Mouse (Mus musculus) limb, embryonic 13.5 days (tissue): ENCODE results near the gene Cand2. TPM values are rescaled to one million over a fixed set of nuclear protein-coding genes. Genes with fewer than 3 reads are reported as not detected.
"Not testable (repeated sequence)": the region's sequence is repeated elsewhere in the genome, so short reads cannot be mapped to it uniquely, and the experiment has no call there.

ENCODE experiments used
- ATAC-seq: fragments of 200-750 bp; cut with Nextera tagmentation; 2 replicates; pipeline ENCODE4 v1.8.0; 2017; ENCODE audit warnings: low read depth, moderate number of reproducible peaks, moderate TSS enrichment; ENCODE audit not compliant: low FRiP score
- H3K27ac ChIP-seq: fragments of 300-500 bp; sonication (generic); 2 replicates; pipeline ENCODE4 v1.5.1; 2015; ENCODE audit warnings: inconsistent platforms, mild to moderate bottlenecking, moderate library complexity
- H3K27me3 ChIP-seq: fragments of 300-500 bp; sonication (generic); 2 replicates; pipeline ENCODE4 v1.6.1; 2015; ENCODE audit warnings: mild to moderate bottlenecking, inconsistent platforms
- H3K36me3 ChIP-seq: fragments of 300-500 bp; sonication (generic); 2 replicates; pipeline ENCODE4 v1.6.1; 2015; ENCODE audit warnings: inconsistent platforms, mild to moderate bottlenecking, moderate library complexity
- H3K4me1 ChIP-seq: fragments of 300-500 bp; sonication (generic); 2 replicates; pipeline ENCODE4 v1.6.1; 2015; ENCODE audit warnings: inconsistent platforms
- H3K4me2 ChIP-seq: fragments of 300-500 bp; sonication (generic); replicated peaks from 2 replicates; pipeline ENCODE4 v1.6.1; 2015; ENCODE audit warnings: inconsistent platforms, mild to moderate bottlenecking, moderate library complexity
- H3K4me3 ChIP-seq: fragments of 300-500 bp; sonication (generic); 2 replicates; pipeline ENCODE4 v1.5.1; 2015; ENCODE audit warnings: moderate library complexity, mild to moderate bottlenecking, inconsistent platforms
- H3K9ac ChIP-seq: fragments of 300-500 bp; sonication (generic); 2 replicates; pipeline ENCODE4 v1.6.1; 2015; ENCODE audit warnings: mild to moderate bottlenecking, inconsistent platforms
- H3K9me3 ChIP-seq: fragments of 300-500 bp; sonication (generic); 2 replicates; pipeline ENCODE4 v1.6.1; 2016; ENCODE audit warnings: inconsistent platforms
- WGBS: fragments of 180-500 bp; shearing (Covaris S2); methylation state at CpG from one replicate; pipeline ENCODE4 v1.1.7; 2015; 5-methylcytosine and 5-hydroxymethylcytosine counted together
- polyA plus RNA-seq: library from polyadenylated mRNA; unstranded; fragments of >200 nt; fragmentation: Nextera tagmentation; extraction: Ambion mirVana; gene quantifications from 2 replicates; pipeline ENCODE4 v1.2.1, GENCODE M21; 2015

Gene Cand2
- polyA plus RNA-seq, 1 experiment from 2014 or later: 56.8 TPM

DNA sequence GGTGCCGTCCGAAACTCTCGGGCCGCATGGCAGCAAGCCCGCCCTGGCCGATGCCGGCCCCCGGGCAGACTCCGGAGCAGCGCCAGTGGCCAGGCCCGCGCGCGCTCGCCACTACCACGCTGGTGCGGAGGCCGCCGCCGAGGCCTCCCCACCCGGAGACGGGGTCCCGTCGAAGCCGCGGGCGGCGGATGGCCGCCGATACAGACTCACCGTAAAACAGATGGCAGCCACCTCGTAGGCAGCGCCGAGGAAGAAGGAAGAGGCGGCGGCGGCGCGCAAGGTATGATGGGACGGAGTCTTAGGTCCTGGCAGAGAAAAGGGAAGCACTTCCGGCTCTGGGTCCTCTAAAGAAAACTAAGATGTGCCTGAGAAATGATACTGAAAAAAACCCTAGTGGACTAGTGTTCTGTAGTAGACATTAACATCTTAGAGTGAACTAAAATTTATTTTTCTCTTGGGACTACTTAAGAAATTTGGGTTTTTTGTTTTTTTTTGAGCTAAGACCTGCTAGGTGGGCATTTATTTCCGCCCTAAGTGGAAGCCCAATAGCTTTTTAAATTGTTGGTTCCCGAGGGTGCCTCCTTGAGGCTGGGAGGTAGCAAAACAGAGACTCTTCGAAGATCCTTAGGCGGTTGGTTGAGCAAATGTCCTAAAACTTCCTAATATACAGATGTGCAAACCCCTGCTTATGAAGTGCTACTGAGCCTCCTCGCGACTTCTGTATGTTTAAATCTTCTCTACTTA lies 34.3 kb downstream of the Cand2 start, which contains the start of gene Rpl32:
Gene Rpl32 (minus strand): TSS at position 260 of the 744 bp plus-strand sequence.
- peaks cover 39% of the 10 kb centered on the region for H3K36me3 ChIP-seq

DNA sequence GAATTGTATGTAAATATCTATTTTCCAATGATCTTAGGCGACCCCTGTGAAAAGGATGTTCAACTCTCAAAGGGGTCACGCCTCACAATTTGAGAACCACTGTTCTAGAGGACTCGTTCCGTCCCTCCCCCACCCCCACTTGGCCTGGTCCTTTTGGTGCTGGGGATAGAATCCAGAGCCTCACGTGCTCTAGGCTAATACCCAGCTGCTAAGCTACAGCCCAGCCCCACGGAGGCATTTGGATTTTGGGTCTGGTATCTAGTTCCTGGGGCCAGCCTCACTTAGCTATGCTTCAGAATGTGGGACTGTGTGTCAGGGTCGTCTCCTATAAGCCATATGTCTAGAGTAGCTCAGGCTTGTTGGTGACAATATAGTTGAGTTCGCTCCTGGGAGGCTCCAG lies 37.3 kb downstream of the Cand2 start:
- Histone ChIP-seq H3K4me2 (no peak overlapping the region), H3K4me1 (peaks cover 13% of the 10 kb centered on the region), H3K27me3 (no peaks in the 10 kb centered on the region), H3K9ac (no peak overlapping the region), H3K36me3 (peaks cover 10% of the 10 kb centered on the region), H3K27ac (no peak overlapping the region), H3K9me3 (no peaks in the 10 kb centered on the region), H3K4me3 (no peak overlapping the region)
- 68% methylated on average over 8 of the region's 8 CpGs for WGBS
- ATAC-seq: no peak

More for the DNA sequence above, 34.3 kb downstream of the Cand2 start, which contains the start of gene Rpl32:
- Histone ChIP-seq H3K27ac (peak within 1 kb of the TSS; percentile 97), H3K4me1 (peaks cover 20% of the 10 kb centered on the region), H3K27me3 (no peaks in the 10 kb centered on the region), H3K9ac (peak within 1 kb of the TSS; percentile 99), H3K4me3 (peak within 1 kb of the TSS; percentile 100), H3K9me3 (no peaks in the 10 kb centered on the region), H3K4me2 (peak within 1 kb of the TSS; percentile 96)
- ATAC-seq: peak; percentile 86
- whole genome bisulfite sequencing: under 1% methylated on average over 47 of the region's 47 CpGs

DNA sequence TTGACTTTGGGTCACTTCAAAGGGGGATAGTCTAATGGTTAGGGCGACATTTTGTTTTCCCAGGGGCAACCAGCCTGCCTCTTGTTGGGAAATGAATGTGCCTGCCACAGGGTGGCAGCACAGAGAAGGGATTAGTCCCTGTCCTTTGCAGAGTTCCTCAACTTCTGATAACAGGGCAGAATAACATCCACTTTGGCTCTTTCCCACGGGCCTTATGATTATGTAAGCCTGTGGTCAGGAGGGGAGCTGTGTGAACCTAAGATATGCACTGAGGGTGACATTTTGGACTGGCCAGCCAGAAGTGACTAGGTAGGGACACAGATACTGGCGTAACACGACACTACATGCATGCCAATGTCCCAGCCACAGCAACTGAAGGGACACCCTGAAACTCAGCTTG lies 39.8 kb downstream of the Cand2 start:
- Histone ChIP-seq H3K9ac (0 out of 2 replicates have a peak overlapping the region, but pooled peaks have one; percentile 32), H3K4me2 (no peak overlapping the region), H3K27me3 (no peaks in the 10 kb centered on the region), H3K27ac (no peak overlapping the region), H3K36me3 (no peaks in the 10 kb centered on the region), H3K4me1 (0 out of 2 replicates have a peak, but pooled peaks cover 3% of the 10 kb centered on the region), H3K9me3 (no peaks in the 10 kb centered on the region), H3K4me3 (no peak overlapping the region)
- 41% methylated on average over 4 of the region's 4 CpGs for WGBS
- ATAC-seq: no peak

DNA sequence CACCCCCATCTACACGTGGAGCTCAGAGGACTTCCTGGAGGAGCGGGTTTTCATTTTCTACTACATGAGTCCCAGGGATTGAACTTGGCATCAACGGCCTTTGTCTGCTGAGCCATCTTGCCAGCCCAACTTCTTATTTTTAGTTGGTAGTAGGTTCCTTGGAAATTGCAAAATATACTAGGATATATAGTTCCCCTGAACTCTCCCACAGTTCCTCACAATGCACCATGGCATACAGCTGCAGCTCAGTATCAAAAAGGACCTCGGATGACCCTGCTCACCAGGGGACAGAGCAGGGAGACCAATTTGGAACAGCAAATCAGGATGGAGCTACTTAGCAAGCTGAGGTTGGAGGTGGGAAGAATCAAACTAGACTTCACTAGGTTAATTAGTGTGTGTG lies 40.7 kb downstream of the Cand2 start:
- no peaks in the 10 kb centered on the region for H3K27me3 ChIP-seq
- no peak overlapping the region for H3K4me2 ChIP-seq
- no peak overlapping the region for H3K9ac ChIP-seq
- ATAC-seq: no peak
- no peaks in the 10 kb centered on the region for H3K36me3 ChIP-seq
- 75% methylated on average over 4 of the region's 4 CpGs for WGBS
- no peaks in the 10 kb centered on the region for H3K9me3 ChIP-seq
- H3K27ac ChIP-seq: no peak overlapping the region
- no peak overlapping the region for H3K4me3 ChIP-seq
- H3K4me1 ChIP-seq: 0 out of 2 replicates have a peak, but pooled peaks cover 3% of the 10 kb centered on the region

DNA sequence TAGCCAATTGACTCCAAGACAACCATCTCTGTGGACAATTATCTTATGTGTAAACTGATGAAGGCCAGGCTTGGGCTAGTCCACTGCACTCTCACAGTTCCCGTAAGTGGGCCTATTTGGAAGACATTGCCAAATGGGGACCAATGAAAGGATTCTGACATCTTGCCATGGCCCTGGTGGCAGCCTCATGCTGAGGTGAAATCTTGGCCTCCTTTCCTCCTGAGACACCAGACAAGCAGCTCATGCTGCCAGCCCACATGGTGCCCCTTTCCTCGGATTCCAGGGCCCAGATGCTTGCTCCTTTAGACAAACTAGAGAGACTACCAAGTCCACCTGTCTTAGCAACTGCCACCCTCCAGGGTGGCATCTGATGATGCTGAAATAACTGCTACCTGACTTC lies 43.8 kb downstream of the Cand2 start:
- H3K27ac ChIP-seq: no peak overlapping the region
- 68% methylated on average over 2 of the region's 2 CpGs for WGBS

DNA sequence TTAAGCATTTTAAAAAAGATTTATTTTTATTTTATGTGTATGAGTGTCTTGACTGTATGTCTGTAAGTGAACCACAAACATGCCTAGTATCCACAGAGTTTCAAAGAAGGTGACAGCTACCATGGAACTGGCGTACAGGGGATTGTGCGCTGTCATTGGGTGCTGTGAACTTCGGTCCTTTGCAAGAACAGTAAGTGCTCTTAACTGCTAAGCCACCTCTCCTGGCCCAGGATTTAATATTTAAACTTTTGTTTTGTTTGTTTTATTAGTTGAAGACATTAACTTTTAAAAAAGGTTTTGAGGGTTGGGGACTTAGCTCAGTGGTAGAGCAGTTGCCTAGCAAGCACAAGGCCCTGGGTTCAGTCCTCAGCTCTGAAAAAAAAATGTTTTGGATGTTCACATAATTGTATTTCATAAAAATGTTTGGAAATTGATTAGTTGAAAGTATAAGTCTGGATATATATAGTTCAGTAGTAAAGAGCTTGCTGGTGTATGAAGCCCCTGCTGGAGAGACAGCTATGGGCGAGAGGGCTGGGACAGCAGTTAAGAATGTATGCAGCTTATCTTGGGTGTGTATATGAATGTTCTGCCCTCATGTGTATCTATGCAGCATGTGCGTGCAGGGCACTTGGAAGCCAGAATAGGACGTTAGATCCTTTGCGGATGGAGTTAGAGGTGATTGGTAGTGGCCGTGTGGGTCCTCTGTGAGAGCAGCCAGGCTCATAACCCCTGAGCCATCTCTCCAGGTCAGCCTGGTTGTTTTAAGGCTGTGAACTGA lies 47.1 kb downstream of the Cand2 start:
- Histone ChIP-seq H3K4me2 (no peak overlapping the region), H3K4me1 (no peaks in the 10 kb centered on the region), H3K36me3 (no peaks in the 10 kb centered on the region), H3K9me3 (no peaks in the 10 kb centered on the region), H3K9ac (no peak overlapping the region), H3K27ac (no peak overlapping the region), H3K4me3 (no peak overlapping the region), H3K27me3 (no peaks in the 10 kb centered on the region)
- 85% methylated on average over 8 of the region's 8 CpGs for WGBS
- no peak for ATAC-seq

More for the DNA sequence above, 43.8 kb downstream of the Cand2 start:
- Histone ChIP-seq H3K36me3 (no peaks in the 10 kb centered on the region), H3K9me3 (no peaks in the 10 kb centered on the region), H3K4me2 (no peak overlapping the region), H3K27me3 (no peaks in the 10 kb centered on the region), H3K9ac (no peak overlapping the region), H3K4me3 (no peak overlapping the region), H3K4me1 (0 out of 2 replicates have a peak, but pooled peaks cover 3% of the 10 kb centered on the region)
- ATAC-seq: no peak

DNA sequence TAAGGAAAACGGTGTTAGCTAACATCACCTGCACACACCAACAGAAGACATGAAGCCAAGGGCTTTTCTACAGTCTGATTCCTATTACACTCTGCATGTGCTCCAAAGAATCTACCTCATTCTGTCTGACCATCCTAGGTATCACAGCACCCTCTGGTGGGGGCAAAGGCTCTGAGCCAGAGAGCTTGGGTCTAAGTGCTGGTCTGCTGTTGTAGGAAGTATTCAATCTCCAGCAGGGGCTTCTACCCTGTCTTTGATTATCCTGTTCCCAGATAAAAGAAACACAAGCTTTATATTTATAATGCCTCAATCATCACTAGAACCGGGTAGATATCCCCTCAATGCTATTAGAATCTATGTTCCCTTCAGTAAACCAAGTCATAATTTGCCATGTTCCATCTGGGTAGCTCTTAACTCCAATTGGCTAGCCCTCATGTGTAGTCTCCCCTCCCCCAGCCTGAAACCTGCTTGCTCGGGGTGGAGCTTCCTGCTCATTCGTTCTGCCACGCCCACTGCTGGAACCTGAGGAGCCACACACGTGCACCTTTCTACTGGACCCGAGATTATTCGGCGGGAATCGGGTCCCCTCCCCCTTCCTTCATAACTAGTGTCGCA lies 49.6 kb downstream of the Cand2 start:
- H3K4me3 ChIP-seq: peak overlapping the region; percentile 22

DNA sequence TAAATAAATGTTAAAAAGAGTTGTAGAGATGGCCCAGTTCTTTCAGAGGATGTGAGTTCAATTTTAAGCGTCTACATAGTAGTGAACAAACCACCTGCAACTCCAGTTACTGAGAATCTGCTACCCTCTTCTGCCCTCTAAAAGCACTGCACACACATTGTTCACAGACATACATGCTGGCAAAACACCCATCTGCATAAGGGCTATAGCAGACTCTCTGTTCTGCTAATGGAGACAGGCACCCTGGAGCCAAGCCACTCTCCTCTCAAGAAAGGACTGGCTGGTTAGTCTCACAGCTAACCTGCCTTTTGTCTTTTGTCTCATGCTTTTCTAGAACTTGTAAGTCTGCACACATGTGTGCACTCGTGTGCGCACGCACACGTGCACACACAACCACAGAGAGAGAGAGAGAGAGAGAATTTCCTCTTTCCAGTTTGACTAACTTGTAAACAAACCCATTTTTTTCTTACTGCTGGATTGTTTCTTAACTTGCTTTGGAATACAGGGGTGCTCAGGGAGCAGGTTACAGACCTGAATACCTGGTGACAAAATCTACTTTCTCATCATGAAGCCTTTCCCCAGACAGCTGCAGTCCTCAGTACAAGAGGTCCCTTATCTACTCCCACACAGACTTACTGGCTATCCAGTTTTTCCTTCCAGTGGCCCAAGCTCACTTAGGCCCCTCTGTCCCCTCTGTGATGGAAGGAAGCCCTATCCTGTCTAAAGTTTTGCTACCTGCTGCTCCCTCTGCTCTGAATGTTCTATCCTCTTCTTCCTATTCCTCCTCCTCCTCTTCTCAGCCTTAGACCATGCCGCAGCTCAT lies 56.7 kb downstream of the Cand2 start:
- H3K9me3 ChIP-seq: no peaks in the 10 kb centered on the region
- H3K4me3 ChIP-seq: no peak overlapping the region
- H3K36me3 ChIP-seq: no peaks in the 10 kb centered on the region
- no peak for ATAC-seq
- H3K4me1 ChIP-seq: no peaks in the 10 kb centered on the region
- H3K27me3 ChIP-seq: no peaks in the 10 kb centered on the region
- 86% methylated on average over 6 of the region's 6 CpGs for WGBS
- no peak overlapping the region for H3K9ac ChIP-seq
- no peak overlapping the region for H3K27ac ChIP-seq
- no peak overlapping the region for H3K4me2 ChIP-seq

More for the DNA sequence above, 49.6 kb downstream of the Cand2 start:
- H3K4me1 ChIP-seq, H3K27ac ChIP-seq, H3K9me3 ChIP-seq, H3K9ac ChIP-seq, H3K27me3 ChIP-seq, H3K36me3 ChIP-seq: not testable (repeated sequence)
- under 1% methylated on average over 6 of the region's 11 CpGs for WGBS
- H3K4me2 ChIP-seq: peak overlapping the region; percentile 50
- ATAC-seq: peak; percentile 91

DNA sequence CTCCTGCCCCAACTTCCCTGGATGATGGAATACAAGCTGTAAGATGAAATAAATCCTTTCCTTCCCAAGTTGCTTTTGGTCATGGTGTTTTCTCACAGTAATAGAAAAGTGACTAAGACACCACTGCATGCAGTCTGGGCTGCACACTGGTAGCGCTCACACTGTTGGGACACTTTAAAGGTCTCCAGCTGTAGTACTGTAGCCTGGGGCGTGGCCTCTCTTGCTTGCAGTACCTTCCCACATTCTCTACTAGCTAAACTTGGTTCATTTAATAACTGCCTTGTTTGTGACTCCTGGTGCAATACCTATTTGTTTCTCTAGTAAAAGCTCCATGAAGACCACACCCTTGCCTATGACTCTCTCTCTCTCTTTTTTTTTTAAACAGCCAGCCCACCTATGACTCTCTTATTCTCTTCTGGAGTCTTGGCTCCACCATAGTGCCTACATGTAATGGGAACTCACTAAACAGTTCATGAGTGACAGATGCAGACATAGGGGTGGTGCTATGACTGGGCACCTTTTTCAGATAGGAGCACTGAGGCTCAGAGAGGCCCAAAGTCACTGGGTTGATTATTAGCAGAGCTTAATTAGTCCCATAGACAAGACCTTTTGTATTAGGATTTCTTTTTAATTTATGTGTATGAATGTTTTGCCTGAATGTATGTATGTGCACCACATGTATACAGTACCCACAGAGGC lies 58.0 kb downstream of the Cand2 start:
- Histone ChIP-seq H3K27ac (no peak overlapping the region), H3K4me2 (no peak overlapping the region), H3K9ac (no peak overlapping the region), H3K9me3 (no peaks in the 10 kb centered on the region), H3K27me3 (no peaks in the 10 kb centered on the region), H3K4me1 (no peaks in the 10 kb centered on the region), H3K36me3 (no peaks in the 10 kb centered on the region), H3K4me3 (no peak overlapping the region)
- 78% methylated on average over 2 of the region's 2 CpGs for WGBS
- ATAC-seq: no peak

DNA sequence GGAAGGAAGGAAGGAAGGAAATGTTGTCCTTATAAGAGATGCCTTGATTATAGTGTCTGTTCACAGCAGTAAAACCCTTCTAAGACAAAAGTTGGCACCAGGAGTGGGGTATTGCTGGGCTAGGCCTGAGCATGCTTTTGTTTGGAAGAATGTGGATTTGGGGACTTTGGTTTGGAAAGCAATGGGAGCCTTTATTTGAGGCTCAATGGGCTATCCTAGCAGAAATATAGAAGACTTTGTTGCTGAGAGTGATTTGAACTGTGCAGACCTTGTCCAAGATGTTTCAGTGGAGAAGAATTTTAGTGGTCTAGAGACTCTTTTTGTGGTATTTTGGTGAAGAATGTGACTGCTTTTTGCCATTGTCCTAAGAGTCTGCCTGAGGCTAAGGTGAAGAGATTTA lies 59.5 kb downstream of the Cand2 start:
- H3K27me3 ChIP-seq: no peaks in the 10 kb centered on the region
- peaks cover 8% of the 10 kb centered on the region; the same call in 1 of the 2 replicates for H3K4me1 ChIP-seq
- no peak overlapping the region for H3K4me2 ChIP-seq
- H3K9me3 ChIP-seq: no peaks in the 10 kb centered on the region
- H3K4me3 ChIP-seq: no peak overlapping the region
- no peak for ATAC-seq
- no peaks in the 10 kb centered on the region for H3K36me3 ChIP-seq
- H3K9ac ChIP-seq: no peak overlapping the region
- no peak overlapping the region for H3K27ac ChIP-seq

DNA sequence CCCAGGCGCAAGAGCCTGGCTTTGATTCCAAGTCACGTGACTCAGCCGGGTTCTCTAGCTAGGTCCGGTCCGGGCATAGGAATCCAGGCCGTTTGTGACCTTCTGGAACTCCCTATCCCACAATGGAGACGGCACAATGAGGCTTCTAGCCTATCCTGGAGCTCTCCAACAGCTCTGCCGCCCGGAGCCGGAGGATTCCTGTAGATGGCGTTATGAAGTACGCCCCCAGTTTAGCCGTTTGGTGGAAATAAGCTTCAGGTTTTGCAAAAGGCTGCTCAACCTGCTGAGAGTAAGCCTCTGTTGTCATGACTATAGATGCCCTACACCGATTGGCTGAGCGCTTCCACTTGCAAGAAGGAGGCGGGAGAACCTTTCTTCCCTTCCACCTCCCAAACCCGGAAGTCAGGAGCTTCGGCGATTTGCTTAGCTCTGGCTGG lies 63.8 kb downstream of the Cand2 start, which contains the start of gene Efcab12:
Gene Efcab12 (minus strand): TSS at position 252 of the 437 bp plus-strand sequence.
- ATAC-seq: peak; percentile 92
- Histone ChIP-seq H3K4me1 (peaks cover 8% of the 10 kb centered on the region; the same call in 1 of the 2 replicates), H3K27me3 (no peaks in the 10 kb centered on the region), H3K4me2 (peak within 1 kb of the TSS; percentile 69), H3K9me3 (no peaks in the 10 kb centered on the region), H3K9ac (0 out of 2 replicates have a peak within 1 kb of the TSS, but pooled peaks have one; percentile 19), H3K4me3 (peak within 1 kb of the TSS; percentile 38), H3K27ac (no peak within 1 kb of the TSS), H3K36me3 (peaks cover 17% of the 10 kb centered on the region)
- 4% methylated on average over 19 of the region's 19 CpGs for WGBS
